Mouse (Mus musculus): ENCODE results near the gene Atp5k.

DNA sequence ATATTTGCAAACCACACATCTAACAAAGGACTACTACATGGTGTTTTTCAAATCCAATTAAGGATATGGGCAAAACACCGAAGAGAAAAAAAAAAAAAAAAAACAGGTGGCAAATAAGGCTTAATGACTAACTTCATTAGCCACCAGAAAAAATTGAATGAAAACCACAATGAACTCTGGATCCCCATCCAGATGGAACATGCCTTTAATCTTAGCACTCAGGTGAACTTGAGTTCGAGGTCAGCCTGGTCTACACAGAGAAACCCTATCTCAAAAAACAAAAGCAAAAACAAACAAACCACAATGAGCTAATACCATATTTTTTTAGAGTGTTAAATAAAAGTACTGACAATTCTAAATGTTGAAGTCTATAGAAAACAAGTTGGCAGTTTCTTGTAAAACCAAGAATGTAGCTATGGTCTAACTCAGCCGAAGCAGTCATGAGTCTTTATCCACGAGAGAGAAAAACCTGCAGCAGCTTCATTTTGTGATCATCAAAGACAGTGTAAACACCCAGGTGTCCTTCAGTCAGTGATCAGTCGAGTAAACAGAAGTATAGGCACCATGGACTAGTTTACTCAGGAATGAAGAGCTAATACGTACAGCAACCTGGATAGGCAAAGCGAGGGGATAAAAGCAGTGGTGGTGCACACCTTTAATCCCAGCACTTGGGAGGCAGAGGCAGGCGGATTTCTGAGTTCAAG, 16.7 kb upstream of the Atp5k start:
- TF ChIP-seq POLR2A (IDR thresholded peaks at IDR 0.05; ENCODE audit: low read depth, low read length) = no peak
- no peak for TF ChIP-seq CTCF (IDR thresholded peaks at IDR 0.05; ENCODE audit: extremely low read depth, insufficient read depth, insufficient read length, insufficient replicate concordance)

Data from spleen, adult 2 months (tissue).